Mouse (Mus musculus): ENCODE measurements around the gene Pgp. TPM values are rescaled to one million over a fixed set of nuclear protein-coding genes. Genes with fewer than 3 reads are reported as not detected.

The Pgp gene
- polyA plus RNA-seq, 1 experiment from 2014 or later = 60.5 TPM

DNA sequence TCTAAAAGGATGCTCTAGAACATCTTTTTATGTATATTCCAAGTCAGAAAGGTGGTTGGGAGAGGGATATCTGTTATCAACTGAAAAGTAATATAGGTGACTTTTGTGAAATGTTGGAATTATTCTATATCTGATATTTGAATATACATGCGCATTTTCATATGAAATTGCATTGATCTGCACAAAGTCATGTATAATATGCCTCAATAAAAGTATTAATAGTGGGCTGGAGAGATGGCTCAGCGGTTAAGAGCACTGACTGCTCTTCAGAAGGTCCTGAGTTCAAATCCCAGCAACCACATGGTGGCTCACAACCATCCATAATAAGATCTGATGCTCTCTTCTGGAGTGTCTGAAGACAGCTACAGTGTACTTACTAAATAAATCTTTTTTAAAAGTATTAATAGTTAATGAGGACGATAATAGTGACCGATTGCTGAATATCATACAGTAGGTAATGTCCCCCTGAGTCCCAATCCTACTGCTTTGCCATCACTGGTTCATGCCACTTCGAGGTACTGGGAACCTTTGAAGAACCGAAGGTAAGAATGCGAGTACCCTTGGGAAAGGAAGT lies 769 bp upstream of the Pgp start:
- H3K4me3 ChIP-seq (replicated peaks; ENCODE audit: low read depth, low read length) = peak overlapping the region; percentile 80
- ATAC-seq (ENCODE audit: low FRiP score, low TSS enrichment) (no peak), DNase-seq (no peak)
- peaks cover 19% of the 10 kb centered on the region for H3K4me1 ChIP-seq (ENCODE audit: control insufficient read depth, insufficient read depth, low read length)
- WGBS = 20% methylated on average over 7 of the region's 7 CpGs
- no peaks in the 10 kb centered on the region for H3K9me3 ChIP-seq (ENCODE audit: control insufficient read depth, low read length)
- H3K36me3 ChIP-seq (ENCODE audit: control insufficient read depth, insufficient read depth, low read length) = peaks cover 17% of the 10 kb centered on the region
- H3K4me2 ChIP-seq (ENCODE audit: low read length) = peak overlapping the region; percentile 99
- no peaks in the 10 kb centered on the region for H3K27me3 ChIP-seq (ENCODE audit: control insufficient read depth, insufficient read depth, low read length)
- peak overlapping the region; percentile 47 for H3K9ac ChIP-seq (replicated peaks; ENCODE audit: low read length)
- H3K27ac ChIP-seq (replicated peaks; ENCODE audit: low read depth, low read length) = peak overlapping the region; percentile 83

DNA sequence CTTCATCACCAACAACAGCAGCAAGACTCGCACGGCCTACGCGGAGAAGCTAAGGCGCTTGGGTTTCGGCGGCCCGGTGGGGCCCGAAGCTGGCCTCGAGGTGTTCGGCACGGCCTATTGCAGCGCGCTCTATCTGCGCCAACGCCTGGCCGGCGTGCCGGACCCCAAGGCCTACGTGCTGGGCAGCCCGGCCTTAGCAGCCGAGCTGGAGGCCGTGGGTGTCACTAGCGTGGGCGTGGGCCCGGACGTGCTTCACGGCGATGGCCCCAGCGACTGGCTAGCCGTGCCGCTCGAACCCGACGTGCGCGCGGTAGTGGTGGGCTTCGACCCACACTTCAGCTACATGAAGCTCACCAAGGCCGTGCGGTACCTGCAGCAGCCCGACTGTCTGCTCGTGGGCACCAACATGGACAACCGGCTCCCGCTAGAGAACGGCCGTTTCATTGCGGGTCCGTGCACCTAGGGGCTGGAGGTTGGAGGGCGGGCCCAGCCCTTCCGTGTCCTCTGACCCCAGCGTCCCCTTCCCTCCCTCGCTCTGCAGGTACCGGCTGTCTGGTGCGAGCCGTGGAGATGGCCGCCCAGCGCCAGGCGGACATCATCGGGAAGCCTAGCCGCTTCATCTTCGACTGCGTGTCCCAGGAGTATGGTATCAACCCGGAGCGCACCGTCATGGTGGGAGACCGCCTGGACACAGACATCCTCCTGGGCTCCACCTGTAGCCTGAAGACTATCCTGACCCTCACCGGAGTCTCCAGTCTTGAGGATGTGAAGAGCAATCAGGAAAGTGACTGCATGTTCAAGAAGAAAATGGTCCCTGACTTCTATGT lies 722 bp downstream of the Pgp start:
- peak; percentile 22; the same call in 1 of the 2 replicates for ATAC-seq (ENCODE audit: low FRiP score, low TSS enrichment)
- Histone ChIP-seq H3K9me3 (ENCODE audit: control insufficient read depth, low read length) (no peaks in the 10 kb centered on the region), H3K27ac (replicated peaks; ENCODE audit: low read depth, low read length) (peak overlapping the region; percentile 79), H3K9ac (replicated peaks; ENCODE audit: low read length) (peak overlapping the region; percentile 77), H3K27me3 (ENCODE audit: control insufficient read depth, insufficient read depth, low read length) (no peaks in the 10 kb centered on the region), H3K4me1 (ENCODE audit: control insufficient read depth, insufficient read depth, low read length) (peaks cover 19% of the 10 kb centered on the region), H3K4me2 (ENCODE audit: low read length) (peak overlapping the region; percentile 99), H3K36me3 (ENCODE audit: control insufficient read depth, insufficient read depth, low read length) (peaks cover 32% of the 10 kb centered on the region), H3K4me3 (replicated peaks; ENCODE audit: low read depth, low read length) (peak overlapping the region; percentile 80)
- DNase-seq = no peak
- WGBS = under 1% methylated on average over 68 of the region's 68 CpGs

DNA sequence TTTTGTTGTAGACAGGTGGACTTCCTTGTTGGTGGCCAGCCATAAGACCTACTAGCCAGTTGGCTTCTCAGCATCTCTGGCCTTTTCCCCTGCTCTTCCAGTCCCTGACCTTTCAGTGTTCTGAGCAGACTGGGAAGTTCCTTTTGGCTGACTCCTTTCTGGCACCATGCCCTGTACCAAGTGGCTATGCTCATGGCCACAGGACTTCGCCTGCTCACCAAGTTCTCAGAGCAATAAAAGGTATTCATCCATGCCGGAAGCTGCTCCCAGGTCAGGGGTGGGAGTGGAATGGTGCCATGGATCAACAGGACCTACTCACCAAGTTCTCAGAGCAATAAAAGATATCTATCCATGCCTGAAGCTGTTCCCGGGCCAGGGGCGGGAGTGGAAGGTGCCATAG lies 2.3 kb downstream of the Pgp start:
- Histone ChIP-seq H3K4me1 (ENCODE audit: control insufficient read depth, insufficient read depth, low read length) (peaks cover 19% of the 10 kb centered on the region), H3K4me3 (replicated peaks; ENCODE audit: low read depth, low read length) (no peak overlapping the region), H3K9ac (replicated peaks; ENCODE audit: low read length) (no peak overlapping the region), H3K27me3 (ENCODE audit: control insufficient read depth, insufficient read depth, low read length) (no peaks in the 10 kb centered on the region), H3K9me3 (ENCODE audit: control insufficient read depth, low read length) (no peaks in the 10 kb centered on the region), H3K36me3 (ENCODE audit: control insufficient read depth, insufficient read depth, low read length) (peaks cover 46% of the 10 kb centered on the region), H3K4me2 (ENCODE audit: low read length) (peak overlapping the region; percentile 99), H3K27ac (replicated peaks; ENCODE audit: low read depth, low read length) (no peak overlapping the region)
- ATAC-seq (ENCODE audit: low FRiP score, low TSS enrichment) = no peak
- 93% methylated on average over 4 of the region's 4 CpGs for WGBS
- no peak for DNase-seq

DNA sequence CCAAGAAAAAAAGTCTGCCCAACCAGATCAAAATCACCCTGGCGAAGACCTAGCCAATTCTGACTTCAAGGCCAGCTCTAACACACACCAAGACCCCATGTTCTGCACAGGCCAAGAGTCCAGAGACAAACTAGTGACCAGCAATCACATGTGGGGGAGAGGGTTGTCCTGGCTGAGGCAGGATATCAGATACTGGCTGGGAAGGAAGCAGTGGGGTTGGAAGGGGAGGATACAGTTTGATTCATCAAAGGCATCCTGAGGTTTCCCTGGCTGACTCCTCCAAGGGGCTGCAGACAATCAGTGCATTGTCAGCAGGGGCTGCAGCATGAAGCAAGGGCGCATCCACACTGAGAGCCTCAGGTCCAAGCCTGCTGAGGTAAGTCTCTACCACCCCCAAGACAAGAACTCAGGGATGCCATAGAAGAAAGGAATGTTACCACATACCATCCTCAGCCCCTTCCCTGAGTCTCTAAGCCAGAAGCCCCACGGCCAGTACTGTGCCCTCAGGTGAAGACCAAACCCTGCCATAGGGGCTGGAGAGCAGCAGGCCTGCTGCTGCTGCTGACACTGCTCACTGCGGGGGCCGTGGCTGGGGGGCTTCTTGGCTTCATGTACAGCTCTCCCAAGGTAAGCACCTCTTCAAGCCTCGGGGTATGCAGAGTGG lies 3.6 kb downstream of the Pgp start, which contains the start of gene Bricd5:
TSS of gene Bricd5 (plus strand) at position 273 of the 664 bp plus-strand sequence.
- DNase-seq (no peak), ATAC-seq (ENCODE audit: low FRiP score, low TSS enrichment) (no peak)
- H3K4me1 ChIP-seq (ENCODE audit: control insufficient read depth, insufficient read depth, low read length) = peaks cover 26% of the 10 kb centered on the region
- H3K4me2 ChIP-seq (ENCODE audit: low read length) = peak within 1 kb of the TSS; percentile 99; the same call in 1 of the 2 replicates
- H3K4me3 ChIP-seq (replicated peaks; ENCODE audit: low read depth, low read length) = no peak within 1 kb of the TSS
- no peaks in the 10 kb centered on the region for H3K27me3 ChIP-seq (ENCODE audit: control insufficient read depth, insufficient read depth, low read length)
- H3K9ac ChIP-seq (replicated peaks; ENCODE audit: low read length) = no peak within 1 kb of the TSS
- H3K9me3 ChIP-seq (ENCODE audit: control insufficient read depth, low read length) = no peaks in the 10 kb centered on the region
- WGBS = 72% methylated on average over 6 of the region's 6 CpGs
- no peak within 1 kb of the TSS for H3K27ac ChIP-seq (replicated peaks; ENCODE audit: low read depth, low read length)
- peaks cover 46% of the 10 kb centered on the region for H3K36me3 ChIP-seq (ENCODE audit: control insufficient read depth, insufficient read depth, low read length)

DNA sequence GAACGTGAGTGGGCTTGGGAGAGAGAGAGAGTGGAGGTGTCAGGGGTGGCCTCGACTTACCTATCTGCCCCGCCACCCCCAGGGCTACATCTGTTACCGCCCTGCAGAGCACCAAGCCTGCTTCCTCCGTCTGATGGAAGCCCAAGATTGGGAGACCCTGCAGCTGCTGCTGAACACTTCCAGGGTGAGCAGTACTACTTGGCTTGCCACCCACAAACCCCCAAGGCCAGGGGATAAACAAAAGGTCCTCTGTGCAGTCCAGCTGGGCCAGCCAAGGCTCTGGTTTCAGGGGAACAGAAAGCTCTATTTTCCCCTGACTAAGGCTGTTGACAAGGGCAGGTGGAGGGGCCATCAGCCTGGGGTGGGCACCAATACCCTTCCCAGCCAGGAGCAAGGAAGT lies 4.4 kb downstream of the Pgp start:
- 89% methylated on average over 5 of the region's 5 CpGs for WGBS
- Histone ChIP-seq H3K27ac (replicated peaks; ENCODE audit: low read depth, low read length) (no peak overlapping the region), H3K27me3 (ENCODE audit: control insufficient read depth, insufficient read depth, low read length) (no peaks in the 10 kb centered on the region), H3K9ac (replicated peaks; ENCODE audit: low read length) (no peak overlapping the region), H3K4me1 (ENCODE audit: control insufficient read depth, insufficient read depth, low read length) (peaks cover 26% of the 10 kb centered on the region), H3K4me3 (replicated peaks; ENCODE audit: low read depth, low read length) (no peak overlapping the region), H3K36me3 (ENCODE audit: control insufficient read depth, insufficient read depth, low read length) (peaks cover 46% of the 10 kb centered on the region), H3K4me2 (ENCODE audit: low read length) (no peak overlapping the region), H3K9me3 (ENCODE audit: control insufficient read depth, low read length) (no peaks in the 10 kb centered on the region)
- DNase-seq (no peak), ATAC-seq (ENCODE audit: low FRiP score, low TSS enrichment) (no peak)

DNA sequence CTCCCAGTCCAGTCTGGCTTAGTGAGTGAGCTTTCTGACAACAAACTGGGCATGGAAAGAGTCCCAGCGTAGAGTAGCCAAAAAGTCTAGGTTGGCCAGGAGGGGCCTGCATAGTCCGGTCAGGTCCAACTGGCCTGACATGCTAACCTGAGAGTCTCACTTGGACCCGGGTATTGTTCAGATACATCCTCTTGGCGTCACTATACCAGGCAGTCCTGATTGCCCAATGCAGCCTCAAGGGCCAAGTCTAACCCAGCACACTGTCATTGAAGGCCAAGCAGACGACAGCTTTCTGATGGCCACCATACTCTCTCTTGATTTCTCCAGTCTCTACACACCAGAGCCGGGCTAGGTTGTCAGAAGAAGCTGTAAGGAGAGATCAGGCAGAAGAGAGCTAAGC lies 5.4 kb downstream of the Pgp start:
- peaks cover 46% of the 10 kb centered on the region for H3K36me3 ChIP-seq (ENCODE audit: control insufficient read depth, insufficient read depth, low read length)
- no peaks in the 10 kb centered on the region for H3K9me3 ChIP-seq (ENCODE audit: control insufficient read depth, low read length)
- DNase-seq = no peak
- 92% methylated on average over 6 of the region's 6 CpGs for WGBS
- no peak overlapping the region for H3K4me3 ChIP-seq (replicated peaks; ENCODE audit: low read depth, low read length)
- H3K4me1 ChIP-seq (ENCODE audit: control insufficient read depth, insufficient read depth, low read length) = peaks cover 26% of the 10 kb centered on the region
- H3K4me2 ChIP-seq (ENCODE audit: low read length) = no peak overlapping the region
- H3K27me3 ChIP-seq (ENCODE audit: control insufficient read depth, insufficient read depth, low read length) = no peaks in the 10 kb centered on the region
- H3K9ac ChIP-seq (replicated peaks; ENCODE audit: low read length) = no peak overlapping the region
- no peak for ATAC-seq (ENCODE audit: low FRiP score, low TSS enrichment)
- no peak overlapping the region for H3K27ac ChIP-seq (replicated peaks; ENCODE audit: low read depth, low read length)

DNA sequence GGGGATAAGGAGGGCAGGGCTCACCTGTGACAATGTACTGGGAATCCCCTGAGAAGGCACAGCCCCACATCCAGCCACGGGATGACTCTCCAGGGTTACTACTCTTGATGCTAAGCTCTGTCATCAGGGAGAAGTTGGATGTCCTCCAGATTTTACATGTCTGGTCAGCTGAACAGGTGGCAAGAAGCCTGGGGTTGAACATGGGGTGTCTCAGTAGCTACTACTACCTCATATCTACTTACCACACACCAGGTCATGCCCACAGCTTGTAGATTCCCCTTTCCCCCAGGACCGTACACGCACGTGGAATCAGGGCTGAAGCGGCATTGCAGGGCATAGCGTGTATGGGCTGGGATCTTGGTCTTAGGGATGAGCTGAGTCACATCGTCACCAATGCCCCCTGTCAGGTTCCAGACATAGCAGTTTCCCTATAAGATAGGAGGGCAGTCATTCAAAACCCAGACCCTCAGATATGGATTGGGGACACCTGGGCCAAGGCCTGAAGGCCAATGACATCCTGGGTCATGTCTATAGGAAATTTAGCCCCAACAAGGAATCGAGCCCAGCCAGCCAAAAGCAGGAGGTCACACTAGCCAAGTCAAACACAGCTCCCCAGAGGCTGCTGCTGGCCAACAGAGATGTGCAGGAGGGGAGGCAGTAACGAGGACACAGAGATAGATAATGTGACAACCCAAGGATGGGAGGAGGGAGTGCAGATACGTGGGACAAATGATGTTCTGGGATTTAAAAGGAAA lies 6.0 kb downstream of the Pgp start:
- 92% methylated on average over 10 of the region's 10 CpGs for WGBS
- Histone ChIP-seq H3K9ac (replicated peaks; ENCODE audit: low read length) (no peak overlapping the region), H3K27ac (replicated peaks; ENCODE audit: low read depth, low read length) (no peak overlapping the region), H3K9me3 (ENCODE audit: control insufficient read depth, low read length) (no peaks in the 10 kb centered on the region), H3K4me2 (ENCODE audit: low read length) (no peak overlapping the region), H3K27me3 (ENCODE audit: control insufficient read depth, insufficient read depth, low read length) (no peaks in the 10 kb centered on the region), H3K4me3 (replicated peaks; ENCODE audit: low read depth, low read length) (no peak overlapping the region), H3K4me1 (ENCODE audit: control insufficient read depth, insufficient read depth, low read length) (peaks cover 21% of the 10 kb centered on the region), H3K36me3 (ENCODE audit: control insufficient read depth, insufficient read depth, low read length) (peaks cover 46% of the 10 kb centered on the region)
- DNase-seq (no peak), ATAC-seq (ENCODE audit: low FRiP score, low TSS enrichment) (no peak)

Data from midbrain, embryonic 14.5 days (tissue).